Mouse (Mus musculus): ENCODE data around the gene Eya2. TPM values are rescaled to one million over a fixed set of nuclear protein-coding genes. Genes with fewer than 3 reads are reported as not detected.
A peak's percentile ranks its signal among the peaks of the same experiment; 100 is the strongest.

Eya2 gene
- polyA plus RNA-seq, 1 experiment from 2014 or later = 28.1 TPM

- Histone ChIP-seq H3K36me3 (no peaks in the 10 kb centered on the region), H3K27ac (no peak overlapping the region), H3K27me3 (ENCODE audit: insufficient read depth, poor library complexity, severe bottlenecking) (no peaks in the 10 kb centered on the region), H3K4me3 (no peak overlapping the region), H3K4me1 (replicated peaks) (peaks cover 69% of the 10 kb centered on the region), H3K9me3 (no peaks in the 10 kb centered on the region)
- no peak for DNase-seq (ENCODE audit: low spot score)
- 95% methylated on average over 4 of the region's 4 CpGs for WGBS
These were observed 61.7 kb downstream of the Eya2 start for GRCm38 (mm10) chr2:165656541-165656940.

GRCm38 (mm10) chr2:165656956-165657355, 62.1 kb downstream of the Eya2 start:
- H3K9me3 ChIP-seq = no peaks in the 10 kb centered on the region
- H3K27me3 ChIP-seq (ENCODE audit: insufficient read depth, poor library complexity, severe bottlenecking) = no peaks in the 10 kb centered on the region
- peak overlapping the region; percentile 64; the same call in 1 of the 2 replicates for H3K27ac ChIP-seq
- no peak for DNase-seq (ENCODE audit: low spot score)
- 72% methylated on average over 6 of the region's 6 CpGs for WGBS
- H3K36me3 ChIP-seq = no peaks in the 10 kb centered on the region
- H3K4me1 ChIP-seq (replicated peaks) = peaks cover 65% of the 10 kb centered on the region
- H3K4me3 ChIP-seq = no peak overlapping the region

- Histone ChIP-seq H3K36me3 (no peaks in the 10 kb centered on the region), H3K4me1 (replicated peaks) (peaks cover 45% of the 10 kb centered on the region), H3K4me3 (no peak overlapping the region), H3K9me3 (no peaks in the 10 kb centered on the region), H3K27ac (0 out of 2 replicates have a peak overlapping the region, but pooled peaks have one; percentile 16), H3K27me3 (ENCODE audit: insufficient read depth, poor library complexity, severe bottlenecking) (no peaks in the 10 kb centered on the region)
- DNase-seq (ENCODE audit: low spot score) = no peak
- 73% methylated on average over 5 of the region's 5 CpGs for WGBS
These were observed 64.7 kb downstream of the Eya2 start for GRCm38 (mm10) chr2:165659552-165659951.

- no peak for DNase-seq (ENCODE audit: low spot score)
- no peaks in the 10 kb centered on the region for H3K9me3 ChIP-seq
- H3K4me1 ChIP-seq (replicated peaks) = peaks cover 17% of the 10 kb centered on the region; the same call in 1 of the 2 replicates
- H3K27me3 ChIP-seq (ENCODE audit: insufficient read depth, poor library complexity, severe bottlenecking) = no peaks in the 10 kb centered on the region
- H3K4me3 ChIP-seq = no peak overlapping the region
- H3K36me3 ChIP-seq = peaks cover 19% of the 10 kb centered on the region
- H3K27ac ChIP-seq = no peak overlapping the region
- 92% methylated on average over 7 of the region's 7 CpGs for WGBS
These were observed 68.4 kb downstream of the Eya2 start for GRCm38 (mm10) chr2:165663266-165663665.

- peaks cover 22% of the 10 kb centered on the region for H3K36me3 ChIP-seq
- no peak for DNase-seq (ENCODE audit: low spot score)
- 89% methylated on average over 7 of the region's 7 CpGs for WGBS
- 0 out of 2 replicates have a peak, but pooled peaks cover 3% of the 10 kb centered on the region for H3K9me3 ChIP-seq
- H3K4me1 ChIP-seq (replicated peaks) = peaks cover 12% of the 10 kb centered on the region; the same call in 1 of the 2 replicates
- H3K27ac ChIP-seq = no peak overlapping the region
- H3K4me3 ChIP-seq = no peak overlapping the region
- H3K27me3 ChIP-seq (ENCODE audit: insufficient read depth, poor library complexity, severe bottlenecking) = no peaks in the 10 kb centered on the region
These were observed 69.8 kb downstream of the Eya2 start for GRCm38 (mm10) chr2:165664648-165665047.

- no peaks in the 10 kb centered on the region for H3K27me3 ChIP-seq (ENCODE audit: insufficient read depth, poor library complexity, severe bottlenecking)
- peaks cover 11% of the 10 kb centered on the region; the same call in 1 of the 2 replicates for H3K4me1 ChIP-seq (replicated peaks)
- H3K4me3 ChIP-seq = no peak overlapping the region
- no peak for DNase-seq (ENCODE audit: low spot score)
- 63% methylated on average over 5 of the region's 5 CpGs for WGBS
- H3K9me3 ChIP-seq = 0 out of 2 replicates have a peak, but pooled peaks cover 4% of the 10 kb centered on the region
- H3K36me3 ChIP-seq = peaks cover 22% of the 10 kb centered on the region
- H3K27ac ChIP-seq = no peak overlapping the region
These were observed 70.3 kb downstream of the Eya2 start for GRCm38 (mm10) chr2:165665176-165665575.

- Histone ChIP-seq H3K36me3 (peaks cover 22% of the 10 kb centered on the region), H3K27me3 (ENCODE audit: insufficient read depth, poor library complexity, severe bottlenecking) (no peaks in the 10 kb centered on the region), H3K4me3 (no peak overlapping the region), H3K4me1 (replicated peaks) (peaks cover 11% of the 10 kb centered on the region; the same call in 1 of the 2 replicates), H3K27ac (no peak overlapping the region), H3K9me3 (0 out of 2 replicates have a peak, but pooled peaks cover 10% of the 10 kb centered on the region)
- no peak for DNase-seq (ENCODE audit: low spot score)
- WGBS = 79% methylated on average over 2 of the region's 2 CpGs
These were observed 72.3 kb downstream of the Eya2 start for GRCm38 (mm10) chr2:165667096-165667495.

- Histone ChIP-seq H3K9me3 (no peaks in the 10 kb centered on the region), H3K4me1 (replicated peaks) (peaks cover 18% of the 10 kb centered on the region), H3K4me3 (no peak overlapping the region), H3K27ac (peak overlapping the region; percentile 50; the same call in 1 of the 2 replicates), H3K27me3 (ENCODE audit: insufficient read depth, poor library complexity, severe bottlenecking) (no peaks in the 10 kb centered on the region), H3K36me3 (peaks cover 40% of the 10 kb centered on the region)
- 37% methylated on average over 6 of the region's 6 CpGs for WGBS
- no peak for DNase-seq (ENCODE audit: low spot score)
These were observed 87.9 kb downstream of the Eya2 start for GRCm38 (mm10) chr2:165682719-165683118.

GRCm38 (mm10) chr2:165687516-165687915, 92.7 kb downstream of the Eya2 start:
- WGBS = 35% methylated on average over 8 of the region's 8 CpGs
- Histone ChIP-seq H3K27me3 (ENCODE audit: insufficient read depth, poor library complexity, severe bottlenecking) (no peaks in the 10 kb centered on the region), H3K4me1 (replicated peaks) (peaks cover 9% of the 10 kb centered on the region), H3K9me3 (no peaks in the 10 kb centered on the region), H3K4me3 (no peak overlapping the region), H3K27ac (no peak overlapping the region), H3K36me3 (peaks cover 67% of the 10 kb centered on the region)
- DNase-seq (ENCODE audit: low spot score) = no peak

GRCm38 (mm10) chr2:165688896-165689295, 94.1 kb downstream of the Eya2 start:
- no peaks in the 10 kb centered on the region for H3K4me1 ChIP-seq (replicated peaks)

GRCm38 (mm10) chr2:165691016-165691415, 96.2 kb downstream of the Eya2 start:
- Histone ChIP-seq H3K4me3 (no peak overlapping the region), H3K36me3 (peaks cover 42% of the 10 kb centered on the region), H3K9me3 (no peaks in the 10 kb centered on the region), H3K4me1 (replicated peaks) (no peaks in the 10 kb centered on the region), H3K27ac (no peak overlapping the region), H3K27me3 (ENCODE audit: insufficient read depth, poor library complexity, severe bottlenecking) (no peaks in the 10 kb centered on the region)
- DNase-seq (ENCODE audit: low spot score) = no peak
- 91% methylated on average over 3 of the region's 3 CpGs for WGBS

More at GRCm38 (mm10) chr2:165688896-165689295, 94.1 kb downstream of the Eya2 start:
- no peak for DNase-seq (ENCODE audit: low spot score)
- Histone ChIP-seq H3K9me3 (no peaks in the 10 kb centered on the region), H3K4me3 (no peak overlapping the region), H3K36me3 (peaks cover 62% of the 10 kb centered on the region), H3K27me3 (ENCODE audit: insufficient read depth, poor library complexity, severe bottlenecking) (no peaks in the 10 kb centered on the region), H3K27ac (no peak overlapping the region)
- WGBS = 90% methylated on average over 4 of the region's 4 CpGs

GRCm38 (mm10) chr2:165692944-165693660, 98.3 kb downstream of the Eya2 start:
- Histone ChIP-seq H3K27me3 (ENCODE audit: insufficient read depth, poor library complexity, severe bottlenecking) (peaks cover 16% of the 10 kb centered on the region; the same call in 1 of the 2 replicates), H3K4me1 (replicated peaks) (peaks cover 18% of the 10 kb centered on the region; the same call in 1 of the 2 replicates), H3K27ac (no peak overlapping the region), H3K9me3 (no peaks in the 10 kb centered on the region), H3K4me3 (no peak overlapping the region), H3K36me3 (peaks cover 28% of the 10 kb centered on the region)
- WGBS = 77% methylated on average over 4 of the region's 4 CpGs
- DNase-seq (ENCODE audit: low spot score) = no peak

GRCm38 (mm10) chr2:165694767-165695166, 99.9 kb downstream of the Eya2 start:
- WGBS = 93% methylated on average over 6 of the region's 6 CpGs
- Histone ChIP-seq H3K9me3 (no peaks in the 10 kb centered on the region), H3K27me3 (ENCODE audit: insufficient read depth, poor library complexity, severe bottlenecking) (peaks cover 26% of the 10 kb centered on the region; the same call in 1 of the 2 replicates), H3K4me3 (no peak overlapping the region), H3K27ac (no peak overlapping the region), H3K4me1 (replicated peaks) (peaks cover 22% of the 10 kb centered on the region), H3K36me3 (peaks cover 11% of the 10 kb centered on the region)
- DNase-seq (ENCODE audit: low spot score) = no peak
